Mouse (Mus musculus) yolk sac, embryonic 10.5 days (tissue): Measurements from ENCODE around the gene Acss1.

Experiments used
- DNase-seq: peaks from one replicate; pipeline ENCODE4 v3.0.0-alpha.2; 2017; ENCODE audit warnings: low spot score

The Acss1 gene

GRCm38 (mm10) chr2:150569847-150570590 is 98.3 kb downstream of the Acss1 start, which contains the start of gene Cst7:
Gene Cst7, plus strand, starts transcription at chr2:150570415.
- no peak for DNase-seq
